Mouse (Mus musculus) midbrain, embryonic 16.5 days (tissue): Measurements from ENCODE around the gene Timp2. TPM values are rescaled to one million over a fixed set of nuclear protein-coding genes. Genes with fewer than 3 reads are reported as not detected.

Experiments used
- ATAC-seq: fragments of 200-750 bp; cut with Nextera tagmentation; 2 replicates; pipeline ENCODE4 v1.8.0; 2017; ENCODE audit warnings: moderate TSS enrichment
- H3K27ac ChIP-seq: fragments of 300-500 bp; sonication (generic); 2 replicates; pipeline ENCODE4 v1.5.1; 2014; ENCODE audit warnings: mild to moderate bottlenecking, low read length, mixed read lengths
- H3K27me3 ChIP-seq: fragments of 300-500 bp; sonication (generic); 2 replicates; pipeline ENCODE4 v1.6.1; 2014; ENCODE audit warnings: low read depth, low read length, mixed read lengths; ENCODE audit not compliant: control insufficient read depth, insufficient read depth
- H3K36me3 ChIP-seq: fragments of 300-500 bp; sonication (generic); 2 replicates; pipeline ENCODE4 v1.6.1; 2014; ENCODE audit warnings: mild to moderate bottlenecking, low read length, moderate library complexity, mixed read lengths; ENCODE audit not compliant: control insufficient read depth, insufficient read depth
- H3K4me1 ChIP-seq: fragments of 300-500 bp; sonication (generic); 2 replicates; pipeline ENCODE4 v1.6.1; 2014; ENCODE audit warnings: mild to moderate bottlenecking, low read length, mixed read lengths; ENCODE audit not compliant: control insufficient read depth, insufficient read depth
- H3K4me2 ChIP-seq: fragments of 300-500 bp; sonication (generic); 2 replicates; pipeline ENCODE4 v1.6.1; 2014; ENCODE audit warnings: mild to moderate bottlenecking, low read length, mixed read lengths
- H3K4me3 ChIP-seq: fragments of 300-500 bp; sonication (generic); 2 replicates; pipeline ENCODE4 v1.5.1; 2014; ENCODE audit warnings: low read depth, mild to moderate bottlenecking, low read length, moderate library complexity, mixed read lengths
- H3K9ac ChIP-seq: fragments of 300-500 bp; sonication (generic); 2 replicates; pipeline ENCODE4 v1.6.1; 2014; ENCODE audit warnings: low read depth, low read length, mixed read lengths
- H3K9me3 ChIP-seq: fragments of 300-500 bp; sonication (generic); replicated peaks from 2 replicates; pipeline ENCODE4 v1.6.1; 2014; ENCODE audit warnings: mild to moderate bottlenecking, low read length, mixed read lengths; ENCODE audit not compliant: control insufficient read depth, poor library complexity, severe bottlenecking
- WGBS: fragments of 180-500 bp; shearing (Covaris S2); extraction: QIAGEN DNeasy Blood & Tissue Kit; methylation state at CpG from one replicate; pipeline ENCODE4 v1.1.7; 2014; 5-methylcytosine and 5-hydroxymethylcytosine counted together
- polyA plus RNA-seq: library from polyadenylated mRNA; unstranded; fragments of >200 nt; fragmentation: Nextera tagmentation; extraction: Ambion mirVana; gene quantifications from 2 replicates; pipeline ENCODE4 v1.2.1, GENCODE M21; 2015

Gene Timp2
- polyA plus RNA-seq, 1 experiment from 2014 or later = 98.8 TPM

GRCm38 (mm10) chr11:118375006-118375405 is 19.5 kb upstream of the Timp2 start:
- Histone ChIP-seq H3K4me3 (no peak overlapping the region), H3K36me3 (no peaks in the 10 kb centered on the region), H3K4me1 (peaks cover 3% of the 10 kb centered on the region; the same call in 1 of the 2 replicates), H3K4me2 (no peak overlapping the region), H3K9me3 (no peaks in the 10 kb centered on the region), H3K9ac (no peak overlapping the region), H3K27ac (no peak overlapping the region), H3K27me3 (no peaks in the 10 kb centered on the region)
- peak; percentile 70; the same call in 1 of the 2 replicates for ATAC-seq

GRCm38 (mm10) chr11:118374506-118374905 is 19.0 kb upstream of the Timp2 start:
- Histone ChIP-seq H3K4me3 (no peak overlapping the region), H3K4me2 (no peak overlapping the region), H3K9me3 (no peaks in the 10 kb centered on the region), H3K9ac (no peak overlapping the region), H3K27ac (no peak overlapping the region), H3K4me1 (peaks cover 3% of the 10 kb centered on the region; the same call in 1 of the 2 replicates), H3K36me3 (no peaks in the 10 kb centered on the region), H3K27me3 (no peaks in the 10 kb centered on the region)
- ATAC-seq = no peak
- 59% methylated on average over 5 of the region's 5 CpGs for WGBS

GRCm38 (mm10) chr11:118372641-118373040 is 17.1 kb upstream of the Timp2 start:
- Histone ChIP-seq H3K27ac (no peak overlapping the region), H3K4me2 (no peak overlapping the region), H3K4me3 (no peak overlapping the region), H3K4me1 (peaks cover 3% of the 10 kb centered on the region; the same call in 1 of the 2 replicates), H3K9me3 (no peaks in the 10 kb centered on the region), H3K27me3 (no peaks in the 10 kb centered on the region), H3K9ac (peak overlapping the region; percentile 25; the same call in 1 of the 2 replicates), H3K36me3 (no peaks in the 10 kb centered on the region)
- no peak for ATAC-seq
- 51% methylated on average over 7 of the region's 7 CpGs for WGBS

GRCm38 (mm10) chr11:118371876-118372275 is 16.3 kb upstream of the Timp2 start:
- Histone ChIP-seq H3K4me3 (no peak overlapping the region), H3K9me3 (no peaks in the 10 kb centered on the region), H3K27me3 (no peaks in the 10 kb centered on the region), H3K4me1 (peaks cover 3% of the 10 kb centered on the region; the same call in 1 of the 2 replicates), H3K9ac (no peak overlapping the region), H3K27ac (no peak overlapping the region), H3K4me2 (no peak overlapping the region), H3K36me3 (no peaks in the 10 kb centered on the region)
- ATAC-seq = no peak
- WGBS = 84% methylated on average over 7 of the region's 7 CpGs

- no peak for ATAC-seq
- Histone ChIP-seq H3K4me3 (no peak overlapping the region), H3K27me3 (no peaks in the 10 kb centered on the region), H3K4me2 (no peak overlapping the region), H3K9ac (no peak overlapping the region), H3K4me1 (no peaks in the 10 kb centered on the region), H3K9me3 (no peaks in the 10 kb centered on the region), H3K27ac (no peak overlapping the region), H3K36me3 (no peaks in the 10 kb centered on the region)
- WGBS = 86% methylated on average over 8 of the region's 8 CpGs
These were observed 14.1 kb upstream of the Timp2 start for GRCm38 (mm10) chr11:118369657-118370056.

- Histone ChIP-seq H3K4me1 (no peaks in the 10 kb centered on the region), H3K9me3 (no peaks in the 10 kb centered on the region), H3K36me3 (no peaks in the 10 kb centered on the region), H3K27ac (no peak overlapping the region), H3K27me3 (no peaks in the 10 kb centered on the region), H3K4me3 (no peak overlapping the region), H3K4me2 (no peak overlapping the region), H3K9ac (no peak overlapping the region)
- WGBS = 91% methylated on average over 5 of the region's 5 CpGs
- ATAC-seq = no peak
These were observed 13.7 kb upstream of the Timp2 start for GRCm38 (mm10) chr11:118369251-118369650.

- no peak for ATAC-seq
- H3K4me1 ChIP-seq = no peaks in the 10 kb centered on the region; the same call in 1 of the 2 replicates
- no peak overlapping the region for H3K4me2 ChIP-seq
- 55% methylated on average over 3 of the region's 3 CpGs for WGBS
- no peaks in the 10 kb centered on the region for H3K27me3 ChIP-seq
- no peaks in the 10 kb centered on the region for H3K9me3 ChIP-seq
- no peaks in the 10 kb centered on the region for H3K36me3 ChIP-seq
- H3K9ac ChIP-seq = no peak overlapping the region
- H3K27ac ChIP-seq = no peak overlapping the region
- H3K4me3 ChIP-seq = no peak overlapping the region
These were observed 12.8 kb upstream of the Timp2 start for GRCm38 (mm10) chr11:118368330-118368729.

GRCm38 (mm10) chr11:118366559-118366958 is 11.0 kb upstream of the Timp2 start:
- H3K36me3 ChIP-seq = no peaks in the 10 kb centered on the region
- peaks cover 6% of the 10 kb centered on the region for H3K4me1 ChIP-seq
- H3K27ac ChIP-seq = no peak overlapping the region
- no peak overlapping the region for H3K4me2 ChIP-seq
- H3K27me3 ChIP-seq = no peaks in the 10 kb centered on the region
- H3K4me3 ChIP-seq = no peak overlapping the region
- no peaks in the 10 kb centered on the region for H3K9me3 ChIP-seq
- H3K9ac ChIP-seq = no peak overlapping the region
- 80% methylated on average over 8 of the region's 8 CpGs for WGBS
- no peak for ATAC-seq

GRCm38 (mm10) chr11:118366108-118366507 is 10.6 kb upstream of the Timp2 start:
- Histone ChIP-seq H3K4me2 (no peak overlapping the region), H3K9me3 (no peaks in the 10 kb centered on the region), H3K36me3 (no peaks in the 10 kb centered on the region), H3K4me1 (peaks cover 6% of the 10 kb centered on the region), H3K4me3 (no peak overlapping the region), H3K9ac (no peak overlapping the region), H3K27ac (no peak overlapping the region), H3K27me3 (no peaks in the 10 kb centered on the region)
- 78% methylated on average over 3 of the region's 3 CpGs for WGBS
- no peak for ATAC-seq
